Mouse (Mus musculus) stomach, postnatal 0 days (tissue): ENCODE results near the gene Ikbip. TPM values are rescaled to one million over a fixed set of nuclear protein-coding genes. Genes with fewer than 3 reads are reported as not detected.

Source experiments
- ATAC-seq: fragments of 200-750 bp; cut with Nextera tagmentation; 2 replicates; pipeline ENCODE4 v1.8.0; 2017; ENCODE audit not compliant: low FRiP score, low TSS enrichment
- DNase-seq: peaks from one replicate; pipeline ENCODE4 v3.0.0-alpha.2; 2016; ENCODE audit warnings: low spot score
- H3K27ac ChIP-seq: fragments of 300-500 bp; sonication (generic); replicated peaks from 2 replicates; pipeline ENCODE4 v1.5.1; 2014; ENCODE audit warnings: mild to moderate bottlenecking, control low read depth
- H3K27me3 ChIP-seq: fragments of 300-500 bp; sonication (generic); 2 replicates; pipeline ENCODE4 v1.6.1; 2014; ENCODE audit warnings: low read length; ENCODE audit not compliant: control insufficient read depth, insufficient read depth
- H3K36me3 ChIP-seq: fragments of 300-500 bp; sonication (generic); 2 replicates; pipeline ENCODE4 v1.6.1; 2014; ENCODE audit warnings: low read length, mixed read lengths; ENCODE audit not compliant: control insufficient read depth, insufficient read depth
- H3K4me1 ChIP-seq: fragments of 300-500 bp; sonication (generic); replicated peaks from 2 replicates; pipeline ENCODE4 v1.6.1; 2014; ENCODE audit warnings: antibody characterized with exemption; ENCODE audit not compliant: control insufficient read depth, insufficient read depth
- H3K4me2 ChIP-seq: fragments of 300-500 bp; sonication (generic); replicated peaks from 2 replicates; pipeline ENCODE4 v1.6.1; 2014; ENCODE audit warnings: low read depth, mild to moderate bottlenecking, control low read depth, moderate library complexity
- H3K4me3 ChIP-seq: fragments of 300-500 bp; sonication (generic); 2 replicates; pipeline ENCODE4 v1.5.1; 2014; ENCODE audit warnings: low read depth, low read length, control low read depth
- H3K9ac ChIP-seq: fragments of 300-500 bp; sonication (generic); 2 replicates; pipeline ENCODE4 v1.6.1; 2014; ENCODE audit warnings: mild to moderate bottlenecking, low read length, control low read depth, mixed read lengths
- H3K9me3 ChIP-seq: fragments of 300-500 bp; sonication (generic); 2 replicates; pipeline ENCODE4 v1.6.1; 2016; ENCODE audit warnings: low read length; ENCODE audit not compliant: control insufficient read depth
- CTCF ChIP-seq: IDR thresholded peaks from 2 replicates; pipeline ENCODE4 v1.5.1; 2016; ENCODE audit warnings: antibody characterized with exemption, low read depth, mild to moderate bottlenecking, moderate library complexity
- EP300 ChIP-seq: optimal IDR thresholded peaks from 2 replicates; pipeline ENCODE3; 2016; ENCODE audit warnings: antibody characterized with exemption
- WGBS: fragments of 180-500 bp; shearing (Covaris S2); extraction: QIAGEN DNeasy Blood & Tissue Kit; methylation state at CpG from one replicate; pipeline ENCODE4 v1.1.7; 2014; 5-methylcytosine and 5-hydroxymethylcytosine counted together
- polyA plus RNA-seq: library from polyadenylated mRNA; unstranded; fragments of >200 nt; fragmentation: Nextera tagmentation; extraction: Ambion mirVana; gene quantifications from 2 replicates; pipeline ENCODE4 v1.2.1, GENCODE M21; 2015

Ikbip gene
- polyA plus RNA-seq, 1 experiment from 2014 or later: 37.3 TPM

GRCm38 (mm10) chr10:91062355-91062754 lies 20.4 kb upstream of the Ikbip start:
- Histone ChIP-seq H3K9ac (no peak overlapping the region), H3K9me3 (no peaks in the 10 kb centered on the region), H3K4me2 (no peak overlapping the region), H3K36me3 (peaks cover 15% of the 10 kb centered on the region), H3K4me3 (no peak overlapping the region), H3K27me3 (no peaks in the 10 kb centered on the region), H3K27ac (no peak overlapping the region), H3K4me1 (no peaks in the 10 kb centered on the region)
- DNase-seq (peak; percentile 61), ATAC-seq (peak; percentile 88)
- TF ChIP-seq EP300 (no peak), CTCF (no peak)
- WGBS: 70% methylated on average over 6 of the region's 6 CpGs

GRCm38 (mm10) chr10:91071768-91072167 lies 11.0 kb upstream of the Ikbip start:
- no peak overlapping the region for H3K27ac ChIP-seq
- no peak for ATAC-seq
- H3K4me3 ChIP-seq: no peak overlapping the region
- H3K36me3 ChIP-seq: peaks cover 10% of the 10 kb centered on the region; the same call in 1 of the 2 replicates
- H3K4me2 ChIP-seq: no peak overlapping the region
- TF ChIP-seq EP300 (no peak), CTCF (peak; percentile 71)
- 14% methylated on average over 1 of the region's 1 CpGs for WGBS
- no peaks in the 10 kb centered on the region for H3K4me1 ChIP-seq
- H3K27me3 ChIP-seq: no peaks in the 10 kb centered on the region
- H3K9ac ChIP-seq: no peak overlapping the region
- H3K9me3 ChIP-seq: no peaks in the 10 kb centered on the region
- DNase-seq: no peak

DNA sequence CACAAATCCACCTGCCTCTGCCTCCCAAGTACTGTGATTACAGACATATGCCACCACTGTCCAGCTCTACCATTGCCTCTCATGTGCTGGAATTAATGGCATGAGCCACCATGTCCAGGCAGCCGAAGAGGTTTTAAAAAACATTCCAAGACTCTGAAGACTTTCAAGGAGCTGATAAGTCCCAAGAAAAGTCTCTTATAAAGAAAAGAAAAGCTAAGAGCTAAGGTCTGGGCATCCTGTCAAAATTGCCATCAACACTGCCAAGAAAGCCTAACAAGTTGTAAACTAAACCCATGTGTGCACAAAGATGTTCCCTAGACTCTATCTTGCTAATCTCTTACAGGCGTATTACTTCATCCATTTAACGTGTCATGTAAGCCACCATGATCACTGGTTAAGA lies 9.4 kb upstream of the Ikbip start:
- Histone ChIP-seq H3K4me3 (no peak overlapping the region), H3K4me1 (no peaks in the 10 kb centered on the region), H3K4me2 (no peak overlapping the region), H3K36me3 (peaks cover 12% of the 10 kb centered on the region), H3K27me3 (no peaks in the 10 kb centered on the region), H3K9me3 (no peaks in the 10 kb centered on the region), H3K27ac (no peak overlapping the region), H3K9ac (no peak overlapping the region)
- 41% methylated on average over 3 of the region's 3 CpGs for WGBS
- DNase-seq (no peak), ATAC-seq (no peak)
- TF ChIP-seq EP300: no peak
- no peak for TF ChIP-seq CTCF

DNA sequence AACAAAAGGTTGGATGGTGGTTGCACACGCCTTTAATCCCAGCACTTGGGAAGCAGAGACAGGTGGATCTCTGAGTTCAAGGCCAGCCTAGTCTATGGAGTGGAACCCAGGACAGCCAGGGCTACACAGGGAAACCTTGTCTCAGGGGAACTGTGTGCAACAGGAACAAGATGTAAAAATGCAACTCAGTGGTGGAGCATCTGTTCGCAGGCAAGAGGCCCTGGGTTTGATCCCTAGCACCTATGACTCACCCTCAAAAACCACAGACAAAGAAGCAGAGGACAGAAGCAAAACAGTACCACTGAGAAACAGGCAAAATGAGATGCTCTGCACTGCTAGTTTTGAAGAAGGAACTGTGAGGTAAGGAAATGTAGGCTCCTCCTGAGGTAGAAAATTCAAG lies 6.1 kb upstream of the Ikbip start:
- H3K27me3 ChIP-seq: no peaks in the 10 kb centered on the region
- H3K4me3 ChIP-seq: no peak overlapping the region
- no peak overlapping the region for H3K4me2 ChIP-seq
- H3K9ac ChIP-seq: no peak overlapping the region
- ATAC-seq (no peak), DNase-seq (no peak)
- no peak overlapping the region for H3K27ac ChIP-seq
- H3K9me3 ChIP-seq: no peaks in the 10 kb centered on the region
- H3K4me1 ChIP-seq: no peaks in the 10 kb centered on the region
- TF ChIP-seq EP300: no peak
- TF ChIP-seq CTCF: no peak
- 77% methylated on average over 2 of the region's 2 CpGs for WGBS
- peaks cover 12% of the 10 kb centered on the region; the same call in 1 of the 2 replicates for H3K36me3 ChIP-seq

- 77% methylated on average over 5 of the region's 5 CpGs for WGBS
- no peak overlapping the region for H3K9ac ChIP-seq
- no peak overlapping the region for H3K27ac ChIP-seq
- H3K4me3 ChIP-seq: no peak overlapping the region
- peaks cover 7% of the 10 kb centered on the region; the same call in 1 of the 2 replicates for H3K36me3 ChIP-seq
- ATAC-seq (no peak), DNase-seq (no peak)
- H3K4me2 ChIP-seq: no peak overlapping the region
- no peaks in the 10 kb centered on the region for H3K27me3 ChIP-seq
- H3K4me1 ChIP-seq: no peaks in the 10 kb centered on the region
- no peaks in the 10 kb centered on the region for H3K9me3 ChIP-seq
- TF ChIP-seq EP300: no peak
- TF ChIP-seq CTCF: no peak
Measured at GRCm38 (mm10) chr10:91080540-91080939, 2.2 kb upstream of the Ikbip start.

GRCm38 (mm10) chr10:91081959-91082507 lies 707 bp upstream of the Ikbip start:
- Histone ChIP-seq H3K36me3 (peaks cover 4% of the 10 kb centered on the region; the same call in 1 of the 2 replicates), H3K9me3 (no peaks in the 10 kb centered on the region), H3K4me3 (peak overlapping the region; percentile 95), H3K4me2 (peak overlapping the region; percentile 66), H3K4me1 (no peaks in the 10 kb centered on the region), H3K27ac (peak overlapping the region; percentile 90), H3K27me3 (no peaks in the 10 kb centered on the region), H3K9ac (peak overlapping the region; percentile 85)
- peak; percentile 22 for ATAC-seq
- under 1% methylated on average over 26 of the region's 27 CpGs for WGBS
- TF ChIP-seq CTCF: no peak
- TF ChIP-seq EP300: no peak
- peak; percentile 42 for DNase-seq
